Mouse (Mus musculus) spleen, postnatal 14 days (tissue): ENCODE data around the gene Mfsd2b.

Source experiments
- DNase-seq, 2 experiments: peaks; one replicate each; pipeline ENCODE4 v3.0.0; 2021 to 2022; ENCODE audit warnings: low spot score in 2 of 2

Gene Mfsd2b

GRCm38 (mm10) chr12:4873531-4873930 lies 628 bp downstream of the Mfsd2b start:
- no peak for DNase-seq

- peak in 1 of 2 experiments; percentile 7 for DNase-seq
These were observed 1.1 kb downstream of the Mfsd2b start for GRCm38 (mm10) chr12:4872983-4873477.

- DNase-seq: no peak
These were observed 1.9 kb downstream of the Mfsd2b start for GRCm38 (mm10) chr12:4872273-4872672.

GRCm38 (mm10) chr12:4871260-4871659 lies 2.9 kb downstream of the Mfsd2b start:
- DNase-seq: no peak

- DNase-seq: no peak
These were observed 5.2 kb downstream of the Mfsd2b start for GRCm38 (mm10) chr12:4868924-4869323.

GRCm38 (mm10) chr12:4864338-4864690 lies 9.8 kb downstream of the Mfsd2b start:
- no peak for DNase-seq

GRCm38 (mm10) chr12:4863654-4864337 lies 10.4 kb downstream of the Mfsd2b start:
- DNase-seq: no peak

GRCm38 (mm10) chr12:4862672-4863071 lies 11.5 kb downstream of the Mfsd2b start:
- no peak for DNase-seq

GRCm38 (mm10) chr12:4859241-4859914 lies 14.8 kb downstream of the Mfsd2b start:
- no peak for DNase-seq

- no peak for DNase-seq
These were observed 17.3 kb downstream of the Mfsd2b start for GRCm38 (mm10) chr12:4856834-4857233.

GRCm38 (mm10) chr12:4856160-4856559 lies 18.0 kb downstream of the Mfsd2b start:
- DNase-seq: no peak

GRCm38 (mm10) chr12:4843741-4844140 lies 30.4 kb downstream of the Mfsd2b start:
- DNase-seq: peak in 1 of 2 experiments; percentile 15

- DNase-seq: peak; percentile 69 to 78
These were observed 31.1 kb downstream of the Mfsd2b start, which contains the start of gene Wdcp for GRCm38 (mm10) chr12:4842890-4843597. Gene Wdcp (plus strand): TSS chr12:4843303.

GRCm38 (mm10) chr12:4842456-4842855 lies 31.7 kb downstream of the Mfsd2b start:
- DNase-seq: no peak

- no peak for DNase-seq
These were observed 32.7 kb downstream of the Mfsd2b start, which contains the start of gene Fkbp1b for GRCm38 (mm10) chr12:4841392-4841887. Gene Fkbp1b (minus strand): TSS chr12:4841591.

- DNase-seq: no peak
These were observed 33.4 kb downstream of the Mfsd2b start for GRCm38 (mm10) chr12:4840741-4841140.

- no peak for DNase-seq
These were observed 34.1 kb downstream of the Mfsd2b start for GRCm38 (mm10) chr12:4840010-4840409.

GRCm38 (mm10) chr12:4836959-4837358 lies 37.2 kb downstream of the Mfsd2b start:
- no peak for DNase-seq

- no peak for DNase-seq
These were observed 46.9 kb downstream of the Mfsd2b start for GRCm38 (mm10) chr12:4827256-4827655.

GRCm38 (mm10) chr12:4817361-4818101 lies 56.6 kb downstream of the Mfsd2b start, which contains the start of gene Sf3b6:
Gene Sf3b6 (plus strand): TSS chr12:4817544.
- DNase-seq: peak; percentile 97

GRCm38 (mm10) chr12:4816680-4817360 lies 57.3 kb downstream of the Mfsd2b start:
- no peak for DNase-seq
